Mouse (Mus musculus) G1E (cell line): ENCODE data around the gene Dcst1.

Experiments used
- CTCF ChIP-seq: IDR thresholded peaks from 2 replicates; pipeline ENCODE4 v1.5.1; 2012; ENCODE audit warnings: low read depth, low read length, inconsistent platforms, mixed read lengths
- GATA1 ChIP-seq: IDR thresholded peaks from 2 replicates; pipeline ENCODE4 v1.6.1; 2012; ENCODE audit warnings: borderline replicate concordance, low read length, inconsistent platforms, mixed read lengths
- GATA2 ChIP-seq: IDR thresholded peaks from 2 replicates; pipeline ENCODE4 v1.6.1; 2012; ENCODE audit warnings: low read depth, low read length, inconsistent platforms, borderline replicate concordance
- POLR2AphosphoS5 ChIP-seq: IDR thresholded peaks from 2 replicates; pipeline ENCODE4 v1.6.1; 2012; ENCODE audit warnings: low read depth, low read length, inconsistent platforms; ENCODE audit not compliant: insufficient replicate concordance
- TAL1 ChIP-seq: conservative IDR thresholded peaks from 2 replicates; pipeline ENCODE4 v1.6.1; 2012; ENCODE audit warnings: low read depth, low read length, inconsistent platforms, mixed read lengths

- TF ChIP-seq CTCF (no peak), GATA1 (no peak), TAL1 (no peak), POLR2AphosphoS5 (no peak), GATA2 (no peak)
Measured at GRCm38 (mm10) chr3:89331561-89331960, 33.5 kb downstream of the Dcst1 start.
